Mouse (Mus musculus): ENCODE measurements around the gene Pbx1. TPM values are rescaled to one million over a fixed set of nuclear protein-coding genes. Genes with fewer than 3 reads are reported as not detected.
A peak's percentile ranks its signal among the peaks of the same experiment; 100 is the strongest.

The Pbx1 gene
- polyA plus RNA-seq, 2 experiments = 26.5 to 48.2 TPM

GRCm38 (mm10) chr1:168230134-168230533, 201.9 kb downstream of the Pbx1 start:
- no peak overlapping the region for H3K27ac ChIP-seq (replicated peaks; ENCODE audit: low read depth, low read length)
- ATAC-seq (ENCODE audit: low FRiP score, low read depth) (peak; percentile 72), DNase-seq (ENCODE audit: low spot score) (peak; percentile 56)
- H3K4me3 ChIP-seq (replicated peaks; ENCODE audit: low read length) = no peak overlapping the region
- no peak for TF ChIP-seq POLR2A (IDR thresholded peaks at IDR 0.05; ENCODE audit: borderline replicate concordance, extremely low read depth, insufficient read depth, insufficient read length)
- H3K9me3 ChIP-seq (ENCODE audit: control insufficient read depth, low read length) = no peaks in the 10 kb centered on the region
- H3K9ac ChIP-seq (ENCODE audit: low read depth, low read length, severe bottlenecking) = no peak overlapping the region
- H3K4me2 ChIP-seq (replicated peaks; ENCODE audit: low read depth, low read length, severe bottlenecking) = 0 out of 2 replicates have a peak overlapping the region, but pooled peaks have one; percentile 10
- peaks cover 33% of the 10 kb centered on the region for H3K4me1 ChIP-seq (ENCODE audit: control insufficient read depth, insufficient read depth, low read length)
- no peaks in the 10 kb centered on the region for H3K36me3 ChIP-seq (ENCODE audit: control insufficient read depth, insufficient read depth, low read length)
- H3K27me3 ChIP-seq (ENCODE audit: control insufficient read depth, insufficient read depth, low read length) = no peaks in the 10 kb centered on the region
- 28% methylated on average over 4 of the region's 4 CpGs for WGBS

GRCm38 (mm10) chr1:168228756-168229526, 203.1 kb downstream of the Pbx1 start:
- Histone ChIP-seq H3K4me1 (ENCODE audit: control insufficient read depth, insufficient read depth, low read length) (peaks cover 33% of the 10 kb centered on the region), H3K36me3 (ENCODE audit: control insufficient read depth, insufficient read depth, low read length) (no peaks in the 10 kb centered on the region), H3K4me3 (replicated peaks; ENCODE audit: low read length) (no peak overlapping the region), H3K9me3 (ENCODE audit: control insufficient read depth, low read length) (no peaks in the 10 kb centered on the region), H3K4me2 (replicated peaks; ENCODE audit: low read depth, low read length, severe bottlenecking) (no peak overlapping the region), H3K9ac (ENCODE audit: low read depth, low read length, severe bottlenecking) (no peak overlapping the region), H3K27ac (replicated peaks; ENCODE audit: low read depth, low read length) (no peak overlapping the region), H3K27me3 (ENCODE audit: control insufficient read depth, insufficient read depth, low read length) (no peaks in the 10 kb centered on the region)
- 54% methylated on average over 6 of the region's 6 CpGs for WGBS
- 0 out of 2 replicates have a peak, but pooled peaks have one; percentile 12 for ATAC-seq (ENCODE audit: low FRiP score, low read depth)
- peak; percentile 47 for DNase-seq (ENCODE audit: low spot score)
- no peak for TF ChIP-seq POLR2A (IDR thresholded peaks at IDR 0.05; ENCODE audit: borderline replicate concordance, extremely low read depth, insufficient read depth, insufficient read length)

GRCm38 (mm10) chr1:168226150-168226549, 205.9 kb downstream of the Pbx1 start:
- WGBS = 62% methylated on average over 6 of the region's 6 CpGs
- no peak for ATAC-seq (ENCODE audit: low FRiP score, low read depth)
- Histone ChIP-seq H3K4me2 (replicated peaks; ENCODE audit: low read depth, low read length, severe bottlenecking) (no peak overlapping the region), H3K9ac (ENCODE audit: low read depth, low read length, severe bottlenecking) (no peak overlapping the region), H3K9me3 (ENCODE audit: control insufficient read depth, low read length) (no peaks in the 10 kb centered on the region), H3K27me3 (ENCODE audit: control insufficient read depth, insufficient read depth, low read length) (no peaks in the 10 kb centered on the region), H3K4me3 (replicated peaks; ENCODE audit: low read length) (no peak overlapping the region), H3K27ac (replicated peaks; ENCODE audit: low read depth, low read length) (no peak overlapping the region), H3K4me1 (ENCODE audit: control insufficient read depth, insufficient read depth, low read length) (peaks cover 35% of the 10 kb centered on the region), H3K36me3 (ENCODE audit: control insufficient read depth, insufficient read depth, low read length) (no peaks in the 10 kb centered on the region)
- no peak for TF ChIP-seq POLR2A (IDR thresholded peaks at IDR 0.05; ENCODE audit: borderline replicate concordance, extremely low read depth, insufficient read depth, insufficient read length)
- DNase-seq (ENCODE audit: low spot score) = no peak

- ATAC-seq (ENCODE audit: low FRiP score, low read depth) = no peak
- H3K27me3 ChIP-seq (ENCODE audit: control insufficient read depth, insufficient read depth, low read length) = no peaks in the 10 kb centered on the region
- no peak overlapping the region for H3K9ac ChIP-seq (ENCODE audit: low read depth, low read length, severe bottlenecking)
- no peak for DNase-seq (ENCODE audit: low spot score)
- H3K4me1 ChIP-seq (ENCODE audit: control insufficient read depth, insufficient read depth, low read length) = peaks cover 34% of the 10 kb centered on the region
- H3K9me3 ChIP-seq (ENCODE audit: control insufficient read depth, low read length) = no peaks in the 10 kb centered on the region
- no peak overlapping the region for H3K27ac ChIP-seq (replicated peaks; ENCODE audit: low read depth, low read length)
- no peak overlapping the region for H3K4me2 ChIP-seq (replicated peaks; ENCODE audit: low read depth, low read length, severe bottlenecking)
- 75% methylated on average over 7 of the region's 7 CpGs for WGBS
- no peak overlapping the region for H3K4me3 ChIP-seq (replicated peaks; ENCODE audit: low read length)
- no peaks in the 10 kb centered on the region for H3K36me3 ChIP-seq (ENCODE audit: control insufficient read depth, insufficient read depth, low read length)
- no peak for TF ChIP-seq POLR2A (IDR thresholded peaks at IDR 0.05; ENCODE audit: borderline replicate concordance, extremely low read depth, insufficient read depth, insufficient read length)
Observed at GRCm38 (mm10) chr1:168225595-168226127, 206.4 kb downstream of the Pbx1 start.

GRCm38 (mm10) chr1:168224218-168224617, 207.9 kb downstream of the Pbx1 start:
- no peak for TF ChIP-seq POLR2A (IDR thresholded peaks at IDR 0.05; ENCODE audit: borderline replicate concordance, extremely low read depth, insufficient read depth, insufficient read length)
- H3K27ac ChIP-seq (replicated peaks; ENCODE audit: low read depth, low read length) = no peak overlapping the region
- ATAC-seq (ENCODE audit: low FRiP score, low read depth) (no peak), DNase-seq (ENCODE audit: low spot score) (no peak)
- no peaks in the 10 kb centered on the region for H3K36me3 ChIP-seq (ENCODE audit: control insufficient read depth, insufficient read depth, low read length)
- H3K4me2 ChIP-seq (replicated peaks; ENCODE audit: low read depth, low read length, severe bottlenecking) = no peak overlapping the region
- 76% methylated on average over 5 of the region's 5 CpGs for WGBS
- peaks cover 25% of the 10 kb centered on the region for H3K4me1 ChIP-seq (ENCODE audit: control insufficient read depth, insufficient read depth, low read length)
- H3K9ac ChIP-seq (ENCODE audit: low read depth, low read length, severe bottlenecking) = no peak overlapping the region
- H3K4me3 ChIP-seq (replicated peaks; ENCODE audit: low read length) = no peak overlapping the region
- H3K27me3 ChIP-seq (ENCODE audit: control insufficient read depth, insufficient read depth, low read length) = no peaks in the 10 kb centered on the region
- H3K9me3 ChIP-seq (ENCODE audit: control insufficient read depth, low read length) = no peaks in the 10 kb centered on the region
